Mouse (Mus musculus) gastrocnemius, postnatal 36 days (tissue): ENCODE measurements at regions not wholly inside any gene's neighbourhood (a gene's known extent, or its start where the extent isn't known, plus 50 kb on each side); places are given as distances from the start of the nearest gene placed in this dataset.
A peak's percentile ranks its signal among the peaks of the same experiment; 100 is the strongest.

Experiments used
- DNase-seq, 2 experiments: peaks; one replicate each; pipeline ENCODE4 v3.0.0; 2022
- intact Hi-C: fragments of 180-260 bp; cut with DNase I; formaldehyde crosslinking; loops from one replicate; pipeline ENCODE4 v1.15.1; 2025

DNA sequence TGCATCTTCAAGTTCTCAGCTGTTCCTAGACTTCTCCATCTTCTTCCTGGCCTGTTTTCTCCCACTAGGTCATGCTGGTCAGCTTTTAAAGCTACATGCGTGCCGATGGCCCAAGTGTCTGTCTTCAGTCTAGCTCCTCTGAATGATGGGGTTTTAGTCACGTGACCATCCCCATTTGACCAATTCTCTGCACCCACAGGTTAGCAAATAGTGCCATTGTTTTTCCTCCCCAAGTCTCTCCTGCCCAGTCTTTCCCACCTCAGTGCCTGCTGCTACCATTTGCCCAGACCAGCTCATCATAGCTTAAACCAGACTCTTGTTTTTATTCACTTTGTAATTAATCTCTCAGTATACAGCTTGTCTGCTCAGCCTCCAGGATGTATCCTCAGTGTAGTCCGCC, 62.3 kb downstream of the Zfp706 start:
- intact Hi-C loops = no loop called here
- DNase-seq = no peak

DNA sequence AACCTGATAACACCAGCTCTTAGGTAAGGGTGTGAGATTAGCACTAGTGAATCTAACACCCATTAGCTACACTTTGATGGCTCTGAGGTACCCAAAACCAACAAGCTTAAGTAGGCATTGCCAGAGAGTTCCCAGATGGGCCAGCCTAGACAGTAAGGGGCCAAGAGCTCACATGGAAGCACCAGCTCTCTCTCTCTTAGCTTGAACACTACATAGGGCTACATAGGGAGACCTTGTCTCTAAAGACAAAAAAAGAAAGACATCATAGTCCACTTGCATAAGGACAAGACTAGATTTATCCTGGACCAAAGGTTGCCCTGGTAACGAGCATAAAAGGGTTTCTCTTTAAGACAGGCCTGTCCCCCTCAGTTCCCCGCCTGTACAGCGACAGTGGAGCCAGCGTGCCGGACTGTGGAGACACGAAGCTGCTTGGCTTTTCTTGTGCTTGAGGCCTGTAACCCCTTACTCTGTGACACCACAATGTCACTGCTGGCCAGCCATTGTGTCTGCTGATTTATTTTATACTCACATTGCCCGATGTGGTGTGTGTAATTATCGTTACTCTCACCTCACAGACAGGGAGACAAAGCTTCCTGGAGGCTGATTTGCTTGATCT, 62.9 kb downstream of the Zfp706 start:
- intact Hi-C loops = no loop called here
- DNase-seq = no peak

DNA sequence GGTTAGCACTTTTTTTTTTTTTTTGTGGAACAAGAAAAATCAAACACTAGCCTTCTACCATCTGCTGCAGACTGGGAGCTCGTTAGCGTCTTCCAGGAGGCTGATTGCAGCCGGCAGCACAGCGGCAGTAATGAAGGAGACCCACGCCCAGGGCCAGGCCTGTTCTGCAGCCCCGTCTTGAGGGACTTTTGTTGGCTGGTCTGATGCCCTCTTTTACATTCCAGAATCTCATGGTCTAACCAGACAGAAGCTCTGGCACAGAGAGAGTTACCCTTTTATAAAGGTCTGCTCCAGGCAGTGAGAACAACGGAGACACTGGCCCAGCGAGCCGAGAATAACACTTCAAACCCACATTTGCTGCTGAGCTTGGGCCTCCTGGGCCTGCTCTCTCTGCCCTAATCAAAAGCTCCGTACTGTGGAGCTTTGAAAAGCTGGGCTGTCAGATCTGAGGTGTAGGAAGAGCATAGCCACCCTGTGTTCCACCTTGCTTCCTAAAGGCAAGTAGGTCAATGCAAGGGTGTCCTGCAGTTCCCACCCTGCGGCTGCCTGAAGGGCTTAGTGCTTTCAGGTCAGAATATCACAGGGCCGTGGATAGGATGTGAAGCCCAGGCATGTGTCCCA, 64.0 kb downstream of the Zfp706 start:
- intact Hi-C loops = no loop called here
- no peak for DNase-seq

DNA sequence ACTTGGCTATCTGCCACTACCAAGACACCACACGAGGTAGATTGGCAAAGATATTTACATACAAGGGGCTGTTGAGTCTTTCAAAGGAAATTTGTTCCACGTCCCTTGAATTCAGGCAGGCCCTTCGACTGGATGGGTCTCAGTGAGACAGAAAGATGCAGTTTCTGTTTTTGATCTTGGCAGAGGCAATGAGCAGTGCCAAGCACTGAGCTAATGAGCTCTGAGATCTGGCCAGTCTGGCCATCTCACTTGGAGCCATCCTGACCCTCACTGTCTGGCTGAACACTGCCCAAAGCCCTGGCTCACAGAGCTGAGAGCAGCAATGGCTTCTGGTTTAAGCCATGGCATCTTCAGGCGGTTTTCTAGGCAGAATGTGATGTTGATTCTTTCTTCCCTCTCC, 65.3 kb downstream of the Zfp706 start:
- intact Hi-C loops = no loop called here
- DNase-seq = no peak

DNA sequence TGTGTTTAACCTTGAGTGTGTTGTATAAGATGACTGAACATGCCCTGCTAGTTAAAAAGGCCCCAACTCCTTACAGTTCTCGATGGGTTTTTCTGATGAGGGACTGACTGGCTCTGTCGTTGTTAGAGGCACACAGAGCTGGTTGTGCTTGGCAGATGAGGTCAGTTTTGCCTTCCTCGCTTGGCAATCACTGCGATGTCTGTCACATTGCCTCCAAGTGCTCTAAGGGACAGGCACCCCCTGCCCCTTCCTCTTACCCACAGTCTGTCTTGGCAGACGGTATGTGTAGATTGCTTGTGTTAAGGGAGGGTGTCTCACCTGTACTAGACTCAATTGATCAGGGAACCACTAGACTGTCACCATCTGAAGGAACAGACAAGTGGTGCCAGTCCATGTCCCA, 65.8 kb downstream of the Zfp706 start:
- intact Hi-C loops = no loop called here
- no peak for DNase-seq

DNA sequence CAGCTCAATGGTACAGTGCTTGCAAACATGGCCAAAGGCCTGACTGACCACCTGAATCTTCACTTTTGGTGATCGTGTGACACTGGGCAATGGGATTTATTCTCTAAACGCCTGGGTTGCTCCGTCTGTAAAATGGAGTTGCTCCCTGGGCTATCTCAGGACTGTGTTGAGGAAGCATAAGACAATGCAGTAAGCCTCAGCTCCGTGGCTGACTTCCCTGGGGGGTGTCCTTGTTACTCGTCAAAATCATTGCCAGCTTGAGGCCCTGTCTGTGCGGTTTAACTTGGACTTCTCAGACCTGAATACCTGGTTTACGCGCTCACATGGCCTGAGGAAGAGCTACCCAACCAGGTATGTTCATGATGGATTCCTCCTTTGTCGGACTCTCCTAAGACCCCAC, 68.0 kb downstream of the Zfp706 start:
- intact Hi-C loops = loop anchor here (2.0 to 5.0 kb wide), 2 partner anchors 67 to 147 kb away; partner anchors contain the start of gene Zfp706
- no peak for DNase-seq

DNA sequence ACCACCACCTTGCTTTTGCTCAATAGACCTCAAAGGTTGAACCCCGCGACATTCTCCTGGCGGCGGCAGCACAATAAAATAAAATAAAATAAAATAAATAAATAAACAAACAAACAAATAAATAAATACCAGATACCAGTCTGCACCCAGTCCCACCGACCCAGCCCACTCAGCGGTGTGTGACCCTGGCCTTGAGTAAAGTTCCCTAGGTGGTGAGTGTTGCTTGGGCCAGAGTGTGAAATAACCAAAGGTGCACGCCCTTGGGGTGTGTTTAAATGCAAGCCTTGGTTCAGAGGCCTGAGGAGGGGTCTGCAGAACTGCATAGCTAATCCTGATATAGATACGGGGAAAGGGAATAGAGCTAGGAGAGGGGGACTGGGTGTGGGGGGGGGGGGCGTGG, 68.4 kb downstream of the Zfp706 start:
- DNase-seq = no peak
- intact Hi-C loops = loop anchor here (2.0 to 5.0 kb wide), 2 partner anchors 68 to 147 kb away; partner anchors contain the start of gene Zfp706

DNA sequence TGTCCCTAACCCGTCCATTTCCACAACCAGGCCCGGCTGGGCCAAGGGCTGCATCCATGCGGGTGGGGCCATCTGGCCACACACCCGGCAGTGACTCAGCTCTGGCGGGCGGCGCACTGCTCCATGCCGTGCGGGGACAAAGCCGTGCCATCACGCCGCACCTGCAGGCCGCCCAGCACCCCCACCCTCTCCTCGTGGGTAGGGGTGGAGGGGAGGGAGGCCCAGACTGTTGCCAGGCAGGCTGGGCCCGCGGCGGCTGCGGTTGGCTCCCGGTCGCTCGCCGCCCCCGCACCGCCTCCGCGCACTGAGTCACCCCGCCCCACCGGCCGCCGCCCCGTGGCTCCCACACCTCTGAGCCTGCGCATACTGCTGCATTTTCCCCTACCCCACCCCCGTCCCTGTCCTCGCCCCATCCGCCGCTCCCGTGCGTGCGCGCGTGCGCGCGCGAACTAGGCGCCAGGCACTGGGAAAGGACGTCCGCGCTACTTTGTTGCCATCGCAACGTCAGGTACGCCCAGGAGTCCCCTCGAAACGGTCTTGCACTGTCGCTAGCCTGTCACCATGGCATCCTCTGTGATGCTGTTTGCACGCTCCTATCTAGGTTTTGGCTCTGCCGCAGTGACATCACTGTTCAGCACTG, 68.9 kb downstream of the Zfp706 start:
- DNase-seq = peak; percentile 78 to 84
- intact Hi-C loops = loop anchor here (2.0 to 5.0 kb wide), 2 partner anchors 68 to 146 kb away; partner anchors contain the start of gene Zfp706

DNA sequence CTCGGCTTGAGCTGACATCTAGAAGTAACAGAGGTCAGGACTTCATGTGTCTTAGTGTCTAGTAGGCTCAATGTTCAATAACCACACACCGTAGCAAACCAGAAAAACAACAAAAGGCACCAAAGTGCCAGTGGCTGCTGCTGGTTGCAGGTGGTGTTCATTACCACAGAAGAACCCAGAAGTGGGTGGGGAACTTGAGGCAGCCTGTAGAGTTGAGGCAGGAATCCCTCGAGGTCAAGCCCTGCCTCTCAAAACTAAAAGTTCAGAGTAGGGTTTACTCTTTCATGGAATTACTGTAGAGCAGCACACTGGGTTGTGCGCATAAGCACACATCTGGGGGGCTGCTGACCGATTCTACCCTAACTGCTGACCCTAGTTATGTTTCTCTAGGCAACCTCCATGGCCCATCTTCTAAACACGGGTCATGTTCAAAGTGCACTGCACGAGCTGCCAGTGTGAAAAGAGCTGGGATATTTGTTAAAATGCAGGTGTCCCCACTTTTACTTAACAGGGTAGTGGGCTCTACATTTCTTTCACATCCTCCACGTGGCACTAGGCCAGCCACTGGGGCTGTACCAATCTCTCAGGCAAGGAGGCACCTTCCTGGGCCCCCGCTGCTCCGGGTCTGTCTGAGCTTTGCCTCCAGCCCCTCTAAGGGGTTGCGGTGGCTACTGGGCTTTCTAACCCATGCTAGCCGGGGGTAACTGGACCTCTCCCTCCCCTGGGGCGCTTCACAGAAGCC, 69.6 kb downstream of the Zfp706 start:
- intact Hi-C loops = loop anchor here (2.0 to 5.0 kb wide), 2 partner anchors 69 to 146 kb away; partner anchors contain the start of gene Zfp706
- DNase-seq = peak in 1 of 2 experiments; percentile 25

DNA sequence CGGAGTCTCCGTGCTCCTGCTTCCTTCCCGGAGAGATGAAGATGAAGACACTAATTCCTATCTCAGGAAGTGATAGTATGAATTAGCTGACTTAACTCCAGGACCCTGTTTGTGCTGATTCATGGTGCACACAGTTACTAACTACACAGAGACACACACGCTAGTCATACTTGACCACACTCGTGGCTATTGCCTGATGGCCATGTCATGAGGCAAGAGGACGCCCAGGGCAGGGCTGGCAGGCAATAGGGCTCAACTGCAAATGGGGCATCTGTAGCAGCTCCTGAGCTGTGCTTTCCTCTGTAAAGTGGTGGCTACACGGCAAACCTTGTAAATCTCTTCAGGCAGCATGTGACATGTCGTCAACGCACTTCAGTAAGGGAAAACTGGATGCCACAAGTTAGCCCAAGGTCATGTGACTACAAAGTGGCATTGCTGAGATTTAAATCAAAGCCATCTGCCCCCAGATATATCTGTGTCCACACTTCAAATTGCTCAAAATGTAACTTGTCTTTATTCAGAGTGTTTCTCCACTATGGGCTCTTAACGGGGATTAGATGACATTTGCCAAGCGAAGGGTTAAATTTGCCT, 70.4 kb downstream of the Zfp706 start:
- intact Hi-C loops = loop anchor here (5.0 kb wide), 1 partner anchor 145 kb away; no protein-coding TSS in a partner anchor
- no peak for DNase-seq

DNA sequence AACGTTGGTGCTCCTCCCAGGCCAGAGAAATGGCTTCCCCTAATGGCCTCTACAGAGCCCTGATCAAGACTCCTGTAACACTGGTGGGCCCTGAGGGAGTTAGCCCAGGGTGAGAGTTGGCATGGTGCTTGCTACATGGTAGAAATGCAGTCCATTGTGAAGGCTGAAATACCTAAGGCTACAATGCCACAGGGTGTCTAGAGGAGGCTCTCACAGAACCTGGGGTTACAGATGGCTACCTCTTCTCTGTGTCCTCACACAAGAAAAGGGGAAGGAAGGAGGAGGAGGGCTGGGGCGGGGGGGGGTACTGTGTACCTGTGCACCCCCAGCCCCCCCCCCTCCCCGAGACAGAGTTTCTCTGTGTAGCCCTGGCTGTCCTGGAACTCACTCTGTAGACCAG, 72.8 kb downstream of the Zfp706 start:
- no peak for DNase-seq
- intact Hi-C loops = loop anchor here (5.0 kb wide), 1 partner anchor 142 kb away; no protein-coding TSS in a partner anchor

DNA sequence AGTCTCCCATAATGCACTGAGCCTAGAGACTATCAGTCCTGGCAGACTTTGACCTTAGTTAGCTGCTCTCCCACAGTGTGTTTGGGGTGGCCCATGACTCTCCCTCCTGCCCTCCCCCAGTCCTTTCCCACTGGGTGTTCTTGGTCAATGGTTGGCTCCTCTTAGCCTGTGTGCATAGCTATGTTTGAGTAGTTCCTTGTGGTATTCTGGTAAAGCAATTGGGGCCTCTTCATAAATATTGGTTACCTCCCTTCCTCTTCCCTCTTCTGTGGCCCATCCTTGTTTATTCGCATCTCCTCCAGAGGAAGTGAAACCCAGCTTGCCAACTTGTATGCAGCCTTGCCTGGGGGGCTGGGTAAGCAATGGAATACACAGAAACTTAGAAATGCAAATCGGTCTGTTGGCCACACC, 74.0 kb downstream of the Zfp706 start:
- intact Hi-C loops = no loop called here
- no peak for DNase-seq

DNA sequence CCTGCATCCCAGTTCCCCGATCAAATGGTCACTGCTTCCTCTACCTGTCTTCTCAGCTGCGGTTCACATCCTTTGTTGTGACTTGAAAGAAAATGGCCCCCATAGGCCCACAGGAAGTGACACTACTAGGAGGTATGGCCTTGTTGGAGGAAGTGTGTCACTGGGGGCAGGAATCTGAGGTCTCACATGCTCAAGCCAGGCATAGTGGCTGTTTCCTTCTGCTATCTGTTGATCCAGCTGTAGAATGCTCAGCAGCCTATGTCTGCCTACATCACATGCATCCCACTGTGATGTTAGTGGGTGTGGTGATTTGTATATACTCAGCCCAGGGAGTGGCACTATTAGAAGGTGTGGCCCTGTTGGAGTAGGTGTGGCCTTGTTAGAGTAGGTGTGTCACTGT, 76.1 kb downstream of the Zfp706 start:
- intact Hi-C loops = no loop called here
- DNase-seq = no peak

DNA sequence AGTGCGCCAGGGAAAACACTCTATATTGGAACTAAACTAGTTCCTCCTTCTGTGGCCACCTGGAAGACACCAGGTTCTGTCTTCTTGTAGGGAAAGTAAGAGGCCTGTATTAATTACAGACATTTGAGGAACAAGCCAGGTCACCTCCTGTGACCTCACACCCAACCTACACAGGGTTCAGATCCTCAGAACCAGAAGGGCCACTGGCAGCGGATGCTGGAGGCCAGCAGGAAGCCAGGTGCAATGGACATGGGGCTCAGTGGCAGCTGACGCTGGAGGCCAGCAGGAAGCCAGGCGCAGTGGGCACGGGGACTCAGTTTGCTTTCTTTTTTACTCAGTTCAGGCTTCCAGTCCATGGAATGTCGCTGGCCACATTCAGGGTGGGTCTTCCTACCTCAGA, 77.1 kb downstream of the Zfp706 start:
- intact Hi-C loops = no loop called here
- DNase-seq = no peak

DNA sequence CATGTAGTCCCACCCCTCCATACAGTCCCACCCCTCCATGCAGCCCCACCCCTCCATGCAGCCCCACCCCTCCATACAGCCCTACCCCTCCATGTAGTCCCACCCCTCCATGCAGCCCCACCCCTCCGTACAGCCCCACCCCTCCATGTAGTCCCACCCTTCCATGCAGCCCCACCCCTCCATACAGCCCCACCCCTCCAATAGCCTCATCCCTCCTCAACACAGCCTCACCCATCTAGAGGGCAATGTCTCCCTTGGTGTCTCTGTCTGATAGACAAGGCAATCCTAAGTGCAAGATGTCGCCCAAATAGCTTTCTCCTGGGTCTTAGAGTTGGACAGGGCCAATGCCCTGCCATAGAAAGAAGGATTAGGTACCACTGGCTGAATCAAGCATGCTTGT, 77.8 kb downstream of the Zfp706 start:
- intact Hi-C loops = no loop called here

DNA sequence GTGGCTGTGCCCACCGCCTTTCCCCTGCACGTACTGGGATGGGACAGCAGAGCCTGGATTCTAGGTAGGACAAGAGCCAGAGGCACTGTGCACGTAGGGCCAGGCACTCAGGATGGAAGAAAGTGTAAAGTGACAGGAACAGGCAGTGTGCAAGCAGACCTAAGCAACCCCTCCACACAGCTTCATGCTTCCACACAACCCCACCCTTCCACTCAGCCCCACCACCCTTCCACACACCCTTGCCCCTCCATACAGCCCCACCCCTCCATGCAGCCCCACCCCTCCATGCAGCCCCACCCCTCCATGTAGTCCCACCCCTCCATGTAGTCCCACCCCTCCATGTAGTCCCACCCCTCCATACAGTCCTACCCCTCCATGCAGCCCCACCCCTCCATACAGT, 78.5 kb downstream of the Zfp706 start:
- intact Hi-C loops = no loop called here
- DNase-seq = no peak

More for the DNA sequence above, 77.8 kb downstream of the Zfp706 start:
- no peak for DNase-seq

DNA sequence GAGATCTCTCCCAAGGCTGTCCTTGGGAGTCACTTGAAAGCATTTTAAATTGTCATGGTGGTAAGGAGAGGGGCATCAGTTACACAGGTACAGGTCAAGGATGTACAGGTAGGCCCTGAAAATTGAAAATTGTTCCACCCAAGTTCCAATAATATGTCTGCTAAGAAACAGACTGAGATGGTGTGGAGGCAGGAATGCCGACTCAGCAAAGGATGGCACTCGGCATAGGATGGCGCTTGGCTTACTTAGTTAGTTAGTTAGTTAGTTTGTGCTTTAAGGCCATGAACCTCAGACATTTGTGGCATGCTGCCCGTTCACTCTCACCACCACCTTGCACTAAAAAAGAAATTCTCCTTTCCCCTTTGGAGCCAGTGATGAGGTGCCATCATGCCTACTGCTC, 78.9 kb downstream of the Zfp706 start:
- intact Hi-C loops = no loop called here
- DNase-seq = no peak

DNA sequence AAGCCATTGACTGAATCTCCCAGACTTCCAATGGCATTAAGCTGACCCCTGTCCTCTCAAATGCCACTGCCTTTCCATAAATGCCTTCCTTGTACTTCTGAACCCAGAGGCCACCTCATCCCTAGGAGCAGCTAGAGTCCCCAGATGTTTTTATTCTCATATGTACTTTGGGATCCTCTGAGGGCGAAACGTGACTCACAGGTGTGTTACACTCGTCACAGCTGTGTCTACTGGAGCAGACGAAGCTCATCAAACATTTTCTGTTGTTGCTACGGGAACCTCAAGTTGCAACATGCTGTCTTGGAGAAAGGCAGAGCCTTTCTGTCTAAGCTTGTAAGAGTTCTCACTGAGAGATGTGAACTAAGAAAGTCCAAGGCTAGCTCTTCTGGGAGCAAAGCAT, 80.1 kb downstream of the Zfp706 start:
- intact Hi-C loops = no loop called here
- no peak for DNase-seq

DNA sequence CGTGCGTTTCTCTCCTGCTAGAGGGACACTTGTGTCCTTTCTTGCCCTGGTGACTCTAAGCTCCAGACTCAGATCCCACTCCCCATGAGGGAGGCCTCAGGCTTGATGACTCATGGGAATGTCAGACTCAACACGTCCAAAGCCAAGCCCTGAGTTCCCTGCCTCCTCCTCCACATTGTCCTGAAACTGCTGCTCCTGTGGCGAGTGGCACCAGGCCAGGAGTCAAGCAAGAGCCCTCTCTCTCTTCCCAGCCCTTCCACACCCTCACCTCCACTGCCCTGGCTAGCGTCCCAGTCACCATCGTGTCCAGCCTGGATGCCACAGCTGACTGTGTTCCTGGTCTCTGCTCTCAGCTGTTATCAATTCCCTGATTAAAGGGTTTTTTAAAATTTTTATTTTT, 83.4 kb downstream of the Zfp706 start:
- DNase-seq = no peak
- intact Hi-C loops = no loop called here

DNA sequence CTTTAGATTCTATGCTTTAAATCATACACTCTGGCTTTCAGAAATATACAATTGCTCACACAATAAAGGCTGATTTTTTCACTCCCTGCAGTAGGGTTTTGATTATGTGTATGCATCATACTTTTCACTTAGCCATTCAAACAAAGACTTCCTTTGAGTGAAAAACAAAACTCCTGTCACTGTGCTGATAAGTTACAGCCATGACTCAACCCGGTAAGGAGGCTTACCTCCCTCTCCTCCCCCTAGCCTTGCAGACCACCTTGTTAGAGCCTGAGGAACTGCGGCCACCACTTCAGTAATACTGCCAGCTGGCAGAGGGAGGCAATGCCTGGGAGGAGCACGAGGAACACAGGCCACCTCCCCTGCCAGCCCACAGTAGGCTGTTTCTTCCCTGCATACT, 86.2 kb downstream of the Zfp706 start:
- intact Hi-C loops = no loop called here
- no peak for DNase-seq

DNA sequence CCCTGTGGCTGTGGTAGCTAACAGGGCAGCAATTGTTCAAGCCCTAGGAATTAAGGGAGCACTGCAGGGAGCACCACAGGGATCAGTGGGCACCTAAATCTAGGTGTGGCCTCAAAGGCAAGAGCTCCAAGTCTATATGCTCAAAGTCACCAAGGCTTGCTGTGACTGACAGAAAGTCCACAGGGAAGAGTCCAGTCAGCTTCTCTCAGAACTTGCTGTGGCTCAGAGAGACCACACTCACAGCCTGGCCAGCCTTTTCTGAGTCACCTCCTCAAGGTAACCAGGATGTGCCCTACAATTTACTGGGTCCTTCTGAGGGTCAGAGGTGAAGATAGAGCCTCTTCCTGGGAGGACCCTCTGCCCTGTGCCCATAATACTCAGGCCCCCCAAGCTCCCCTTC, 86.7 kb downstream of the Zfp706 start:
- intact Hi-C loops = no loop called here
- DNase-seq = no peak
